Mouse (Mus musculus): ENCODE measurements around the gene Ankmy2.

- TF ChIP-seq POLR2A (IDR thresholded peaks at IDR 0.05; ENCODE audit: low read depth, low read length) (no peak), CTCF (conservative IDR thresholded peaks at IDR 0.05; ENCODE audit: insufficient read depth, insufficient read length, low read depth, low read length) (no peak)
These were observed 50.3 kb downstream of the Ankmy2 start for GRCm38 (mm10) chr12:36207072-36207799.

All from kidney, adult 2 months (tissue).